Comparison of ENCODE assay signal across 8 mouse cellular contexts in the genomic region with DNA sequence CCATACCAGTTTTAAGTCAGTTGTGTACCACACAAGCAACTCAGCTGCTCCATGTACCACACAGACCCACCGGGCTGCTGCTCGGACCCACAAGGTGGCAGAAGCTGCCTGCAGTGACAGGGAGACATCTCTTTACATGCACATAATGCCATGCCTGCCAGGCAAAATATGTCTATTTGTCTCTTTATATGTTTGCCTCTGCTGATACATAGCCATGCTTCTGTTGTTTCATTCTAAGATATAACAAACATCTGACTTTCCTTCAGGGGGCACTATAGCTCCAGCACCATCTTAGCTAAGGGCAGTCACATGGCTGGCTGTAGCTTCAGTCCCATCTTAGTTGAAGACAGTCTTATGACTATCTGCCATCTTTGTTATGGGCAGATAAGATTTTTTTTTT.
DNase-seq lines count a peak whose midpoint lies in the region; ATAC-seq and TF ChIP-seq lines count a peak whose summit lies in the region.

No protein-coding gene starts in this region.

- no peaks in the 10 kb centered on the region for H3K9me3 ChIP-seq in kidney, embryonic 15.5 days (replicated peaks)
- H3K9me3 ChIP-seq in ES-Bruce4 (replicated peaks; ENCODE audit: control insufficient read depth, insufficient read depth, low read length, poor library complexity, severe bottlenecking), result no peaks in the 10 kb centered on the region
- H3K9me3 ChIP-seq in kidney, postnatal 0 days (replicated peaks; ENCODE audit: low read length), result no peaks in the 10 kb centered on the region

- no peak overlapping the region for H3K4me2 ChIP-seq in kidney, embryonic 15.5 days
- H3K4me2 ChIP-seq in kidney, postnatal 0 days (ENCODE audit: low read length), result no peak overlapping the region
- no peak overlapping the region for H3K4me2 ChIP-seq in myocyte (ENCODE audit: low read depth)

- H3K27me3 ChIP-seq in kidney, embryonic 15.5 days, result no peaks in the 10 kb centered on the region
- H3K27me3 ChIP-seq in ES-Bruce4 (ENCODE audit: control insufficient read depth, insufficient read depth, low read length, poor library complexity, severe bottlenecking) (no peaks in the 10 kb centered on the region), myocyte (ENCODE audit: control insufficient read depth, insufficient read depth, insufficient read length) (no peaks in the 10 kb centered on the region)
- no peaks in the 10 kb centered on the region for H3K27me3 ChIP-seq in kidney, postnatal 0 days (ENCODE audit: insufficient read depth, low read length)

- WGBS in kidney, embryonic 15.5 days, result 95% methylated on average over 2 of the region's 2 CpGs
- WGBS in kidney, postnatal 0 days, result 94% methylated on average over 2 of the region's 2 CpGs

- H3K79me2 ChIP-seq in myocyte (ENCODE audit: control insufficient read depth, insufficient read depth), result no peaks in the 10 kb centered on the region

- H3K4me1 ChIP-seq in kidney, embryonic 15.5 days, result 0 out of 2 replicates have a peak, but pooled peaks cover 3% of the 10 kb centered on the region
- no peaks in the 10 kb centered on the region for H3K4me1 ChIP-seq in ES-Bruce4 (ENCODE audit: control insufficient read depth, insufficient read depth, low read length)
- no peaks in the 10 kb centered on the region for H3K4me1 ChIP-seq in kidney, postnatal 0 days (replicated peaks; ENCODE audit: insufficient read depth, low read length)

- no peak overlapping the region for H3K27ac ChIP-seq in kidney, embryonic 15.5 days
- H3K27ac ChIP-seq in ES-Bruce4 (ENCODE audit: insufficient read depth, low read length), result no peak overlapping the region
- H3K27ac ChIP-seq in kidney, postnatal 0 days, result no peak overlapping the region

- no peak for TF ChIP-seq EP300 in ES-Bruce4 (IDR thresholded peaks at IDR 0.05; ENCODE audit: insufficient read depth, low read depth, low read length)

- DNase-seq in kidney, adult 8-10 months, result peak; percentile 38 to 41
- DNase-seq in brain, embryonic 14.5 days (ENCODE audit: low read depth), result peak; percentile 80
- peak; percentile 76 for DNase-seq in kidney, postnatal 0 days (ENCODE audit: low spot score)
- DNase-seq in ovary, postnatal 10 days (ENCODE audit: low spot score), result no peak

- peak; percentile 9 for TF ChIP-seq CTCF in ES-Bruce4 (IDR thresholded peaks at IDR 0.05; ENCODE audit: low read depth, low read length)
- TF ChIP-seq CTCF in brain, embryonic 14.5 days (IDR thresholded peaks at IDR 0.05; ENCODE audit: borderline replicate concordance, extremely low read depth, insufficient read depth, insufficient read length), result peak; percentile 30; the same call in 1 of the 2 replicates
- TF ChIP-seq CTCF in kidney, postnatal 0 days (IDR thresholded peaks at IDR 0.05; ENCODE audit: low read depth), result peak; percentile 67

- no peak for ATAC-seq in kidney, embryonic 15.5 days (replicated peaks; ENCODE audit: low FRiP score)
- peak; percentile 73; the same call in 1 of the 2 replicates for ATAC-seq in kidney, postnatal 0 days (replicated peaks; ENCODE audit: low FRiP score, low read depth)
- no peak for ATAC-seq in erythroblast, adult 5-6 weeks (replicated peaks; ENCODE audit: low FRiP score, poor library complexity, severe bottlenecking)

- H3K36me3 ChIP-seq in kidney, embryonic 15.5 days, result no peaks in the 10 kb centered on the region
- H3K36me3 ChIP-seq in ES-Bruce4 (ENCODE audit: control insufficient read depth, insufficient read depth, low read length, poor library complexity, severe bottlenecking) (no peaks in the 10 kb centered on the region), myocyte (ENCODE audit: control insufficient read depth, insufficient read depth) (no peaks in the 10 kb centered on the region)
- no peaks in the 10 kb centered on the region for H3K36me3 ChIP-seq in kidney, postnatal 0 days (ENCODE audit: insufficient read depth, low read length)

- H3ac ChIP-seq in myocyte (ENCODE audit: control insufficient read depth, insufficient read length), result no peak overlapping the region

- H3K4me3 ChIP-seq in kidney, embryonic 15.5 days (replicated peaks), result no peak overlapping the region
- H3K4me3 ChIP-seq in ES-Bruce4 (ENCODE audit: low read depth, low read length) (no peak overlapping the region), myocyte (no peak overlapping the region)
- H3K4me3 ChIP-seq in kidney, postnatal 0 days (replicated peaks; ENCODE audit: low read depth, low read length), result no peak overlapping the region

- H3K9ac ChIP-seq in kidney, embryonic 15.5 days, result no peak overlapping the region
- no peak overlapping the region for H3K9ac ChIP-seq in ES-Bruce4 (ENCODE audit: low read depth, poor library complexity, severe bottlenecking)
- no peak overlapping the region for H3K9ac ChIP-seq in kidney, postnatal 0 days (ENCODE audit: low read depth, low read length)

- TF ChIP-seq POLR2A in ES-Bruce4 (IDR thresholded peaks at IDR 0.05; ENCODE audit: insufficient read depth, low read length), result no peak
- no peak for TF ChIP-seq POLR2A in brain, embryonic 14.5 days (IDR thresholded peaks at IDR 0.05; ENCODE audit: borderline replicate concordance, extremely low read depth, insufficient read depth, insufficient read length, poor library complexity, severe bottlenecking)
- no peak for TF ChIP-seq POLR2A in myocyte (IDR thresholded peaks at IDR 0.05; ENCODE audit: insufficient read length, low read depth)

TF ChIP-seq in myocyte, 11 proteins besides CTCF, POLR2A, EP300 and RAD21:
- TF ChIP-seq MYOD1 (IDR thresholded peaks at IDR 0.05; ENCODE audit: control insufficient read depth in 1 of 3, insufficient read length in 2 of 3, low read depth in 2 of 3) (no peak), MAX (IDR thresholded peaks at IDR 0.05; ENCODE audit: low read depth) (no peak), POLR2AphosphoS2 (IDR thresholded peaks at IDR 0.05; ENCODE audit: insufficient read length, low read depth) (no peak), MYOG (IDR thresholded peaks at IDR 0.05; ENCODE audit: control insufficient read depth in 1 of 3, insufficient read depth in 1 of 3, insufficient read length in 2 of 3, low read depth in 2 of 3) (no peak), TCF12 (IDR thresholded peaks at IDR 0.05; ENCODE audit: insufficient read depth, poor library complexity, severe bottlenecking) (no peak), USF1 (IDR thresholded peaks at IDR 0.05; ENCODE audit: low read depth) (peak; percentile 93), E2F4 (IDR thresholded peaks at IDR 0.05; ENCODE audit: insufficient read depth) (no peak)

Comparison
In these comparisons a context has a peak if more than half of its experiments do, and no peak if none do; other contexts are left out.
1. CTCF ChIP-seq: peak in every context shown above with its lines; median percentile 67 in kidney, postnatal 0 days; 30 in brain, embryonic 14.5 days; 9 in ES-Bruce4.